Mouse (Mus musculus): ENCODE measurements around the gene Ttll10. TPM values are rescaled to one million over a fixed set of nuclear protein-coding genes. Genes with fewer than 3 reads are reported as not detected.

The Ttll10 gene
- polyA plus RNA-seq, 1 experiment from 2014 or later, result not detected

MicroRNAs encoded within 50 kb of the gene (microRNA counts, 519-probe panel; counts per million panel counts)
- microRNA mmu-miR-200a (51.3 counts per million), microRNA mmu-miR-200b (2,607 counts per million, percentile 23 among the panel's probes with 10 or more counts), microRNA mmu-miR-429 (51.3 counts per million)

Small RNA genes within 50 kb of the gene (microRNA-seq; reads per million reads assigned to microRNA genes)
- 4.2 reads per million, percentile 13 among the genes with 10 or more reads in this experiment for gene Mir200a
- 14.0 reads per million, percentile 25 among the genes with 10 or more reads in this experiment for gene Mir200b
- gene Mir429, result 61.4 reads per million, percentile 44 among the genes with 10 or more reads in this experiment

Other genes starting within 250 kb of the Ttll10 start
- 171 and 173 TPM in 2 replicates for gene Ccnl2, start 246.9 kb downstream of the Ttll10 start, polyA plus RNA-seq (2015; fragmentation: Nextera tagmentation; extraction: Ambion mirVana)
- gene Aurkaip1, start 228.1 kb downstream of the Ttll10 start, polyA plus RNA-seq (2015; fragmentation: Nextera tagmentation; extraction: Ambion mirVana), result 142 and 148 TPM in 2 replicates
- gene Mxra8, start 219.7 kb downstream of the Ttll10 start, polyA plus RNA-seq (2015; fragmentation: Nextera tagmentation; extraction: Ambion mirVana), result 30.8 and 34.4 TPM in 2 replicates
- gene Dvl1, start 212.0 kb downstream of the Ttll10 start, polyA plus RNA-seq (2015; fragmentation: Nextera tagmentation; extraction: Ambion mirVana), result 7.8 and 8.5 TPM in 2 replicates
- 0.47 and 0.57 TPM in 2 replicates for gene Tas1r3, start 196.1 kb downstream of the Ttll10 start, polyA plus RNA-seq (2015; fragmentation: Nextera tagmentation; extraction: Ambion mirVana)
- gene Cptp, start 190.0 kb downstream of the Ttll10 start, polyA plus RNA-seq (2015; fragmentation: Nextera tagmentation; extraction: Ambion mirVana), result 23.3 and 24.1 TPM in 2 replicates
- gene Ints11, start 189.9 kb downstream of the Ttll10 start, polyA plus RNA-seq (2015; fragmentation: Nextera tagmentation; extraction: Ambion mirVana), result 74.8 and 79.2 TPM in 2 replicates
- 52.6 and 54.8 TPM in 2 replicates for gene Pusl1, start 167.6 kb downstream of the Ttll10 start, polyA plus RNA-seq (2015; fragmentation: Nextera tagmentation; extraction: Ambion mirVana)
- 71.0 and 77.0 TPM in 2 replicates for gene Acap3, start 167.6 kb downstream of the Ttll10 start, polyA plus RNA-seq (2015; fragmentation: Nextera tagmentation; extraction: Ambion mirVana)
- 123 and 127 TPM in 2 replicates for gene Ube2j2, start 115.6 kb downstream of the Ttll10 start, polyA plus RNA-seq (2015; fragmentation: Nextera tagmentation; extraction: Ambion mirVana)
- gene C1qtnf12, start 97.1 kb downstream of the Ttll10 start, polyA plus RNA-seq (2015; fragmentation: Nextera tagmentation; extraction: Ambion mirVana), result 9.2 and 12.3 TPM in 2 replicates
- 26.6 and 27.6 TPM in 2 replicates for gene B3galt6, start 66.8 kb downstream of the Ttll10 start, polyA plus RNA-seq (2015; fragmentation: Nextera tagmentation; extraction: Ambion mirVana)
- gene Sdf4, start 66.5 kb downstream of the Ttll10 start, polyA plus RNA-seq (2015; fragmentation: Nextera tagmentation; extraction: Ambion mirVana), result 126 and 127 TPM in 2 replicates
- gene Tnfrsf4, start 45.6 kb downstream of the Ttll10 start, polyA plus RNA-seq (2015; fragmentation: Nextera tagmentation; extraction: Ambion mirVana), result 0.55 and 1.0 TPM in 2 replicates
- gene Tnfrsf18, start 33.2 kb downstream of the Ttll10 start, polyA plus RNA-seq (2015; fragmentation: Nextera tagmentation; extraction: Ambion mirVana), result 2.3 and 2.9 TPM in 2 replicates
- gene 9430015G10Rik, start 50.6 kb upstream of the Ttll10 start, polyA plus RNA-seq (2015; fragmentation: Nextera tagmentation; extraction: Ambion mirVana), result 32.1 and 32.7 TPM in 2 replicates
- gene Rnf223, start 71.1 kb upstream of the Ttll10 start, polyA plus RNA-seq (2015; fragmentation: Nextera tagmentation; extraction: Ambion mirVana), result 0.53 and 0.66 TPM in 2 replicates
- gene Agrn, start 138.1 kb upstream of the Ttll10 start, polyA plus RNA-seq (2015; fragmentation: Nextera tagmentation; extraction: Ambion mirVana), result 120 and 132 TPM in 2 replicates
- gene Isg15, start 141.4 kb upstream of the Ttll10 start, polyA plus RNA-seq (2015; fragmentation: Nextera tagmentation; extraction: Ambion mirVana), result 1.4 and 1.7 TPM in 2 replicates
- gene AW011738, start 143.9 kb upstream of the Ttll10 start, polyA plus RNA-seq (2015; fragmentation: Nextera tagmentation; extraction: Ambion mirVana), result 4.9 and 6.8 TPM in 2 replicates
- gene Perm1, start 156.5 kb upstream of the Ttll10 start, polyA plus RNA-seq (2015; fragmentation: Nextera tagmentation; extraction: Ambion mirVana), result 2.5 and 2.7 TPM in 2 replicates
- 26.4 and 26.6 TPM in 2 replicates for gene Plekhn1, start 175.4 kb upstream of the Ttll10 start, polyA plus RNA-seq (2015; fragmentation: Nextera tagmentation; extraction: Ambion mirVana)
- 49.0 and 53.7 TPM in 2 replicates for gene Noc2l, start 176.6 kb upstream of the Ttll10 start, polyA plus RNA-seq (2015; fragmentation: Nextera tagmentation; extraction: Ambion mirVana)
- 2.8 and 3.1 TPM in 2 replicates for gene Samd11, start 196.2 kb upstream of the Ttll10 start, polyA plus RNA-seq (2015; fragmentation: Nextera tagmentation; extraction: Ambion mirVana)